Mouse (Mus musculus) spleen, adult 2 months (tissue): ENCODE data around the gene Pum3. TPM values are rescaled to one million over a fixed set of nuclear protein-coding genes. Genes with fewer than 3 reads are reported as not detected.

ENCODE experiments used
- DNase-seq, 2 experiments: peaks; one replicate each; pipeline versions ENCODE4 v3.0.0 to v3.0.0-alpha.2; 2012 to 2021; ENCODE audit warnings: low spot score in 2 of 2, low read depth in 1 of 2
- H3K27ac ChIP-seq: fragments of 200-500 bp; 2 replicates; pipeline ENCODE4 v1.5.1; 2012; ENCODE audit warnings: low read length, inconsistent platforms; ENCODE audit not compliant: insufficient read depth
- H3K27me3 ChIP-seq: fragments of 200-500 bp; 2 replicates; pipeline ENCODE4 v1.6.1; 2012; ENCODE audit warnings: mild to moderate bottlenecking, moderate library complexity, low read length, inconsistent platforms; ENCODE audit not compliant: control insufficient read depth, insufficient read depth
- H3K36me3 ChIP-seq: fragments of 200-500 bp; 2 replicates; pipeline ENCODE4 v1.6.1; 2012; ENCODE audit warnings: mild to moderate bottlenecking, low read length, inconsistent platforms; ENCODE audit not compliant: control insufficient read depth, insufficient read depth
- H3K4me1 ChIP-seq: fragments of 200-500 bp; 2 replicates; pipeline ENCODE4 v1.6.1; 2011; ENCODE audit warnings: inconsistent platforms; ENCODE audit not compliant: control insufficient read depth, insufficient read depth, insufficient read length
- H3K4me3 ChIP-seq: fragments of 200-500 bp; 2 replicates; pipeline ENCODE4 v1.5.1; 2011; ENCODE audit warnings: mild to moderate bottlenecking, inconsistent platforms; ENCODE audit not compliant: insufficient read depth, insufficient read length; ENCODE audit errors: extremely low read depth
- CTCF ChIP-seq: fragments of 200-500 bp; IDR thresholded peaks from 2 replicates; pipeline ENCODE4 v1.5.1; 2011; ENCODE audit warnings: mild to moderate bottlenecking, inconsistent platforms; ENCODE audit not compliant: insufficient read depth, insufficient read length, insufficient replicate concordance; ENCODE audit errors: extremely low read depth
- POLR2A ChIP-seq: fragments of 200-500 bp; IDR thresholded peaks from 2 replicates; pipeline ENCODE4 v1.6.1; 2011; ENCODE audit warnings: low read depth, low read length, inconsistent platforms
- WGBS: fragments of 180-500 bp; shearing (Covaris S2); methylation state at CpG from one replicate; pipeline ENCODE4 v1.1.7; 2018; 5-methylcytosine and 5-hydroxymethylcytosine counted together
- polyA plus RNA-seq: library from polyadenylated mRNA; depleted of rRNA; stranded (reverse); fragments of >200 nt; gene quantifications from 2 replicates; pipeline ENCODE4 v1.2.3, GENCODE M21; 2012

The Pum3 gene
- polyA plus RNA-seq, 1 experiment, result 14.2 TPM

- 1% methylated on average over 10 of the region's 10 CpGs for WGBS
- no peak for DNase-seq
These were observed 781 bp upstream of the Pum3 start for GRCm38 (mm10) chr19:27430406-27430805.

GRCm38 (mm10) chr19:27429281-27429680 is 344 bp downstream of the Pum3 start:
- peak overlapping the region; percentile 38; the same call in 1 of the 2 replicates for H3K27ac ChIP-seq
- H3K4me3 ChIP-seq, result peak overlapping the region; percentile 74
- H3K27me3 ChIP-seq, result no peaks in the 10 kb centered on the region
- TF ChIP-seq POLR2A (no peak), CTCF (no peak)
- H3K4me1 ChIP-seq, result peaks cover 2% of the 10 kb centered on the region; the same call in 1 of the 2 replicates
- H3K36me3 ChIP-seq, result peaks cover 11% of the 10 kb centered on the region
- 1% methylated on average over 16 of the region's 16 CpGs for WGBS
- DNase-seq, result no peak

More at GRCm38 (mm10) chr19:27430406-27430805, 781 bp upstream of the Pum3 start:
- Histone ChIP-seq H3K4me3 (peak overlapping the region; percentile 88), H3K27ac (no peak overlapping the region; the same call in 1 of the 2 replicates), H3K27me3 (no peaks in the 10 kb centered on the region), H3K4me1 (peaks cover 2% of the 10 kb centered on the region; the same call in 1 of the 2 replicates), H3K36me3 (peaks cover 4% of the 10 kb centered on the region)
- TF ChIP-seq CTCF (no peak), POLR2A (no peak)

GRCm38 (mm10) chr19:27427865-27428264 is 1.8 kb downstream of the Pum3 start:
- Histone ChIP-seq H3K27ac (no peak overlapping the region), H3K4me3 (no peak overlapping the region), H3K4me1 (peaks cover 2% of the 10 kb centered on the region; the same call in 1 of the 2 replicates), H3K27me3 (no peaks in the 10 kb centered on the region), H3K36me3 (peaks cover 20% of the 10 kb centered on the region)
- DNase-seq, result no peak
- 77% methylated on average over 2 of the region's 2 CpGs for WGBS
- TF ChIP-seq CTCF, result no peak

GRCm38 (mm10) chr19:27426451-27426850 is 3.2 kb downstream of the Pum3 start:
- Histone ChIP-seq H3K36me3 (peaks cover 27% of the 10 kb centered on the region), H3K4me1 (peaks cover 2% of the 10 kb centered on the region; the same call in 1 of the 2 replicates), H3K27me3 (no peaks in the 10 kb centered on the region), H3K4me3 (no peak overlapping the region), H3K27ac (no peak overlapping the region)
- 70% methylated on average over 1 of the region's 1 CpGs for WGBS
- TF ChIP-seq CTCF, result no peak
- no peak for TF ChIP-seq POLR2A
- no peak for DNase-seq

DNA sequence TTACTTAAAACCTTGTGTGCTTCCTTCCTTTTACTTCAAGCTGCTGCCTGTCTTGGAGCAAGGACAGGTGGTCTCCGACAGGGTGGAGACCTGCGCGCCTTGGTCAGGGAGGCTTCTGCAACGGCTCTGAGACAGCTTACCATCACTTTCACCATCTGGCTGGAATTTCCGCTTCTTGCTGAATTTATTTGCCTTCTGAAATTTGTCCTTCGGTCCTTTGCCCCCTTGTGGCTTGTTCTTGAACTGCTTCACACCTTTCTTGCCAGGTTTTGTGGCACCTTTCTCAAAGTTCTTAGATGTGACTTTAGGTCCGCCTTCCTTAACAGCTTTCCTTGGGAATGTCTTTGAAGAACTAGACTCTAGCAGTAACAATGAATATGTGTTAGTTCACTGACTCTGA is 4.0 kb downstream of the Pum3 start:
- Histone ChIP-seq H3K36me3 (peaks cover 34% of the 10 kb centered on the region), H3K27ac (no peak overlapping the region), H3K4me1 (no peaks in the 10 kb centered on the region), H3K4me3 (no peak overlapping the region), H3K27me3 (no peaks in the 10 kb centered on the region)
- peak in 1 of 2 experiments; percentile 20 for DNase-seq
- WGBS, result 60% methylated on average over 7 of the region's 7 CpGs
- TF ChIP-seq POLR2A (no peak), CTCF (peak; percentile 27; the same call in 1 of the 2 replicates)

DNA sequence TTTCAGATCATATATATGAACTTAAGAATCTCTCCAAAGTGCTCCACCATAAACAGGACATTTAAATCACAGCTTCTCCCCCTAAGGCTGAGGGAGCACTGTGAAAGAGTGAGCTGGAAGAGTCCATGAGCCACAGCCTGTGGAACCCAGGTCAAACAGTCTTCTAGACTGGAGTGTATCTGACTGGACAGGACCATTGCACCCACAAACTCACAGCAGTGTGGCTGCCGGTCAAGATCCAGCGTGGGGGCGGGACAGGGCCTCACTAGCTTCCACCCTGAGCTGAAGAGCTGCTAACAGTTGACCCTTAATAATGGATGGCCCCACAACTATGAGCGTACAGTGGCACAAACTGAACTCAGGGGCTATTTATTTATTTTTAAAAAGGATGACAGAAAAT is 12.2 kb downstream of the Pum3 start:
- no peak for TF ChIP-seq POLR2A
- TF ChIP-seq CTCF, result no peak
- Histone ChIP-seq H3K4me1 (no peaks in the 10 kb centered on the region), H3K36me3 (peaks cover 51% of the 10 kb centered on the region), H3K27me3 (no peaks in the 10 kb centered on the region), H3K4me3 (no peak overlapping the region), H3K27ac (no peak overlapping the region)
- DNase-seq, result no peak
- WGBS, result 96% methylated on average over 4 of the region's 4 CpGs

GRCm38 (mm10) chr19:27416569-27416968 is 13.1 kb downstream of the Pum3 start:
- WGBS, result 76% methylated on average over 11 of the region's 11 CpGs
- no peaks in the 10 kb centered on the region for H3K4me1 ChIP-seq
- TF ChIP-seq CTCF, result peak; percentile 26; the same call in 1 of the 2 replicates
- TF ChIP-seq POLR2A, result no peak
- no peak overlapping the region for H3K4me3 ChIP-seq
- peaks cover 49% of the 10 kb centered on the region for H3K36me3 ChIP-seq
- peak in 1 of 2 experiments; percentile 15 for DNase-seq
- no peak overlapping the region for H3K27ac ChIP-seq
- no peaks in the 10 kb centered on the region for H3K27me3 ChIP-seq

- Histone ChIP-seq H3K4me3 (no peak overlapping the region), H3K27me3 (no peaks in the 10 kb centered on the region), H3K27ac (no peak overlapping the region), H3K4me1 (no peaks in the 10 kb centered on the region), H3K36me3 (peaks cover 27% of the 10 kb centered on the region)
- WGBS, result 77% methylated on average over 4 of the region's 4 CpGs
- no peak for TF ChIP-seq POLR2A
- no peak for DNase-seq
These were observed 18.3 kb downstream of the Pum3 start for GRCm38 (mm10) chr19:27411340-27411739.
